Mouse (Mus musculus): ENCODE measurements around the gene Rpl38.
A peak's percentile ranks its signal among the peaks of the same experiment; 100 is the strongest.

- peak; percentile 70 for TF ChIP-seq CTCF (IDR thresholded peaks at IDR 0.05)
- no peak for TF ChIP-seq EP300 (IDR thresholded peaks at IDR 0.05)
These were observed 658 bp downstream of the Rpl38 start for GRCm38 (mm10) chr11:114668741-114669623.
